Mouse (Mus musculus): ENCODE data around the gene Aanat. TPM values are rescaled to one million over a fixed set of nuclear protein-coding genes. Genes with fewer than 3 reads are reported as not detected.
"Not testable (repeated sequence)": the region's sequence is repeated elsewhere in the genome, so short reads cannot be mapped to it uniquely, and the experiment has no call there.

Gene Aanat
- total RNA-seq, 2 experiments from 2014 or later = not detected

DNA sequence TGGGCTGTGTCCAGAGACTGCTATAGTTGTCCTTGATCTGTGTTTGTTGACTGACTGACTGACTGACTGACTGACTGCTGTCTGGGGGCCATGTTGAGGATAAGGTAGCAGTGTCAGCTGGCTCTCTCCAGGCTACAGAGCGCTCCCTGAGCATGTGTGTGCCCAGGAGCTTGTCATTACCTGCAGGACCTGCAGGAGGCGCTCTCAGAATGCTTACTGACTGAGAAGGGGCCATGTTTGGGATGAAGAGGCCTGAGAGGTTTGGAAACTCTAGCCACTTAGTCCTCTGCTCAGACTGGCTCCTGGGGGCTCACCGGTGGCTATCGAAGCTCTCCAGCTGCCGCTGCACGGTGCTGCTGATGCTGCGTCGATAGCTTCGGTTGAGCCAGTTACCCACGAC, 17.1 kb downstream of the Aanat start:
- intact Hi-C loops (cut with DNase I) = no loop called here

GRCm38 (mm10) chr11:116604097-116604496, 17.9 kb downstream of the Aanat start:
- intact Hi-C loops (cut with DNase I) = loop anchor here (2.0 kb wide), 1 partner anchor 25 kb away; no protein-coding TSS in a partner anchor
- no peak for DNase-seq

More for the DNA sequence above, 17.1 kb downstream of the Aanat start:
- DNase-seq = peak in 1 of 2 experiments; percentile 63

GRCm38 (mm10) chr11:116607717-116608116, 21.5 kb downstream of the Aanat start:
- intact Hi-C loops (cut with DNase I) = no loop called here
- no peak for DNase-seq

DNA sequence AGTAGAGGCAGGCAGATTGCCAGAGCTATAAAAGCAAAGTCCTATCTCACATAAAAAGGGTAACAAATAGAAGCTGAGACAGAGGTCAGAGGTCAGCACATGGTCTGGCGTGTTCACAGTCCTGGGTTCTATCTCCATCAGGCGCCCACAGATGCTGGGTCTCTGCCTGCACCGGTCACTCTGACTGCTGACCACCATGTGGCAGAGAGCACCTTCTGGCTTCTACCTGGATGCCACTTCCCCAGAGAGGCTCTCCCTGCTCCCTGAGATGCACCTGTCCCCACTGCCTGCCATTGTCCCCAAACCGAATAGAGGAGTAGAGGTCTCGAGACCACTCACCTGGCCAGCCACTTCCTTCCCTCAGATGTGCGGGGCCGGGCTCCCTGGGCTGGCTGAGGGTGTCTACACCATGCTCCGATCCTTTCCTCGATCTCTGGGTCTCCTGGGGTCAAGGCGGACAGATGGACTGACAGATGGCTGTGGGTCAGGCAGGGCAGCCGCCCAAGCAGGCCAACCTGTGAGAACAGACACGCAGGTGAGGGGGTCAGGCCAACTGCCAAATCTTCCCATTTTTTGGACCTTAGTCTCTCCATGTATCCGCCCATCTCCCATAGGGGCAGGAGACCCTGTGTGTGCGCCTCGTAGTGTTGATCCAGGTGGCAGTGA, 23.9 kb downstream of the Aanat start:
- intact Hi-C loops (cut with DNase I) = no loop called here

GRCm38 (mm10) chr11:116611168-116611567, 24.9 kb downstream of the Aanat start:
- intact Hi-C loops (cut with DNase I); DNase-seq: not testable (repeated sequence)

More for the DNA sequence above, 23.9 kb downstream of the Aanat start:
- no peak for DNase-seq

- intact Hi-C loops (cut with DNase I) = no loop called here
These were observed 25.7 kb downstream of the Aanat start for GRCm38 (mm10) chr11:116611883-116612282.

DNA sequence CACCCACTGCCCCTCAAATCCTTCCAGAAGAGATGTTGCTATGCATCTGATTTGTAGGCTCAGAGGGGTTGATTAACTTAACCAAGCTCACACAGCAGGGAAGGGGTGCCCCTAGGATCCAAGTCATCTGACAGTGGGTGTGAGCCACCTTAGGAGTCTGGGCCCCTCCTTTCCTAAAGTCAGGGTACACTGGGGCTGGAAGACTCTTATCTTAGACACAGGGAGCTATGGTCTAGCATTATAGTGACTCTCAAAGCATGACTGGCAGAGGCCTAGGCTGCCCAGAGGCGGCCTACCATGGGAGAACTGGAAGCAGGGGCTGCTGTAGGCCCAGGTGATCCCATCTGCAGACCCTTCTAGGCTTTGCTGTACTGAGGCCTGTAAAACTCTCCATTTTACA, 26.3 kb downstream of the Aanat start:
- intact Hi-C loops (cut with DNase I) = no loop called here
- DNase-seq = no peak

More at GRCm38 (mm10) chr11:116611883-116612282, 25.7 kb downstream of the Aanat start:
- no peak for DNase-seq

GRCm38 (mm10) chr11:116613234-116613633, 27.0 kb downstream of the Aanat start:
- intact Hi-C loops (cut with DNase I) = no loop called here
- no peak for DNase-seq

DNA sequence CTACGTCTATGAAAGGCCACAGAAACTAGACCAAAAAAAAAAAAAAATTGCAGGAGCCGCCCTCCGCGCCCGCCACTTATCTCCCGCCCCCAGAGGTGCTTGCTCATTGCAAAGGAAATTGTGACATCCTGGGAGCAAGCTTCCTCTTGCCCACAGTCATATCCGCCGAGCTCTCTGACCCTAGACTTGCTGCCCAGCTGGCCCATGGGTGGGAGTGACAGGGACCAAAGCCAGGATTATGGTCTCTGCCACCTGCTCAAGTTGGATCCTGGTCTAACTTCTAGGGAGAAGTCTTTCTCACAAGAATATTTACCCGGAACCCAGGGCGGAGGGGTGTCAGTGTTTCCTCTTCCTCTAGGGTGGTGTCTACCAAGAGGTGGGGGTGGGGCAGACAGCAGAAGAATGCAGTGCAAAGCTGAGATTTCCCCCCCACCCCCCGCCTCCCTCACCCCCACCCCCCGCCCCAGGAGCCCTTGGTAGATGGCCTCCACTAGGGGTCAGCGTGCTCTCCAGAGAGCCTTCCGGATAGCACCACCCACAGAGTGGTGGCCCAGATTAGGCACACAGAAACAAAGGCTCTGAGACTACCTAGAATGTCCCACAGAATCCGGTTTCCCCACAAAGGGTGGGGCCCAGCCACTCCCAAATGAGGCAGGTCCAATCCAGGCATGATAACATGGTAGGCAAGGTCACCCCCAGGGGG, 29.7 kb downstream of the Aanat start:
- peak; percentile 63 to 68 for DNase-seq
- intact Hi-C loops (cut with DNase I) = no loop called here

GRCm38 (mm10) chr11:116616438-116617118, 30.3 kb downstream of the Aanat start:
- intact Hi-C loops (cut with DNase I) = no loop called here
- no peak for DNase-seq

- intact Hi-C loops (cut with DNase I) = no loop called here
- DNase-seq = peak in 1 of 2 experiments; percentile 34
These were observed 31.4 kb downstream of the Aanat start for GRCm38 (mm10) chr11:116617641-116618040.

- DNase-seq = no peak
- intact Hi-C loops (cut with DNase I) = no loop called here
These were observed 32.4 kb downstream of the Aanat start for GRCm38 (mm10) chr11:116618666-116619065.

DNA sequence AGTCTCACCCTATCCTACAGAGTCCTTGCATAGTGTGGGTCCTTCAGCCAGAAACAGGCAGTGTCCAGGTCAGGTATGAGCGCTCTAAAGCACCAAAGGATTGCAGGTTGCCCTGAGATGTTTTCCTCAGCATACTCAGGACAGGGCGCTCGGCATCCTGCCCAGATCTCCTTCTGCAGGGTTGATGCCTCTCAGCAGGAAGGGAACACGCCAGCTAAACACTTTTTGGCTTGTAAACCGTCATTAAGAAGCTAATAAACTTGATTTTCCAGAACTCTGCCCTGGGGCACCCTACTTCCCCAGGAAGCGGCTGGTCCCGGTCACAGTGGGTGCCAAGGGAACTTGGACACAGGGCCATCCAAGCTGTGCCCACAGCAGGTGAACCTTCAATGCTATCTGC, 32.9 kb downstream of the Aanat start:
- intact Hi-C loops (cut with DNase I) = no loop called here
- DNase-seq = no peak

DNA sequence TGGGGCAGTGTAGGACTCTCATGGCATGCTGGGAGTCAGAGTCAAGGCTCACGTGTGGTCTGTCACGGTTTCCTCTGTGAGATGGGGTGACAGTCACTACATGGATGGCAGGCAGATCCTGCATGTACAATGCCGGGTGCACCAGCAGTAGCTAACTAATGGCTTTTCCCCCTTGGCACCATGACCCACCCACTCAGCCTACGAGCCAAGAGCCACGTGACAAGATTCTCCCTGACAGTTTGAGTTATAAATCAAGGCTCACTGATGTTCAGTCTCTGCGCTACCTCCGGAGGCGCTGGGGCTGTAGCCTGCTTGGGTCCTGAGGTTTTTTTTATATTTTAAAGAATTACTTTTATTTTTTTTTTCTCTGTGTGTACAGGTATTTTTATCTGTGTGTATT, 33.3 kb downstream of the Aanat start:
- DNase-seq = no peak

GRCm38 (mm10) chr11:116620073-116620472, 33.8 kb downstream of the Aanat start:
- DNase-seq = no peak
- intact Hi-C loops (cut with DNase I) = no loop called here

More for the DNA sequence above, 33.3 kb downstream of the Aanat start:
- intact Hi-C loops (cut with DNase I) = no loop called here

GRCm38 (mm10) chr11:116620559-116621253, 34.5 kb downstream of the Aanat start:
- DNase-seq = peak in 1 of 2 experiments; percentile 68
- intact Hi-C loops (cut with DNase I) = no loop called here

DNA sequence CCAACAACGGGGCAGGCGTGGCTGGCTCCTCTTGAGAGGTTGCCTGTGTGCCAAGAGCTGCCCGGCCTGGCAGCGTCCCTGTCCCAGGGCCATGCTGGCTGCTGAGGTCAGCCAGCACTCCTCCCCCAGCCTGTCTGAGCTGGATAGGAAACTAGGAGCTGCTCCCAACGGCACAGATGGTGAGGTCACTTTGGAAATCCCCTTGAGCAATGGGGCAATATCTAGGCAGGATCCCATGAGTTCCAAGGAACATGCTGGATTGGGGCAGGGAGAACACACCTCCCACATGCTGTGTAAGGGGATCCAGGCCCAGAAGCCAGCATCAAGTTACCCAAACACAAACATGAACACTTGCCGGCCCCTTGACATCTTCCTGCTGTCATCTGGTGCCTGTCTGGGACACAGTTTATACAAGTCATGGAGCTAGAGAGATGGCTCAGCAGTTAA, 35.0 kb downstream of the Aanat start:
- intact Hi-C loops (cut with DNase I) = no loop called here
- peak; percentile 84 to 89 for DNase-seq

- no peak for DNase-seq
- intact Hi-C loops (cut with DNase I) = no loop called here
These were observed 37.3 kb downstream of the Aanat start for GRCm38 (mm10) chr11:116623281-116624124.

DNA sequence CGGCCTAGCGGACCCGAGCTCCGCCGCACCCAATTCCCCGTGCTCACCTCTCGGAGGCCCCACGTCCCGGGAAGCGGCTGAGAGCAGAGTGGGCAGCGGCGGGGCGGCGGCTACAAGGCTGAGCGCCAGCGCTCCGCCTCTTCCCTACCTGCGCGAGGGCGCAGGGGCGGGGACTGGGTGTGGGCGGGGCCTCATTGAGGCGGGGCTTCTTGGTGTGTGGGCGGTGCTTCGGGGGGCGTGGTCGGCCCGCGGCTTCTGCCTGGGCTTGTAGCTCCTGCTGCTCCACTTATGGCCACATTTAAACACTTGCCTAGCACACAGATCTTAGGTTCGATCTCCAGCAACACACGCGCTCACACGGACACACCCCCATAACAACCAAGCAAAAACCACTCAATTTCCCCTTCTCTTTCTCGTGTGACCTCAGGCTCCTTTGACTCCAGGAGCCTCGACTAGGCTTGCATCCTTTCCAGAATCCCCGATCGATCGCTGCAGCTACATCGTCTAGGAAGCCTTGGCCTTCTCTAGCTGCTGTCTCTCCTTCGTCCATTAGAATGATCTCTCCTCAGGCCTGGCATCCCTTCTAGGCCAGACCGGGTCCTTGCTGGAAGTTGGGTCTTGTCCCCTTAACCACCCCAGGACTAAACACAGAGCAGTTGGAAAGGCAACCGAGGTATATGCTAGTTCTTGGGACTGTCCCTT, 38.0 kb downstream of the Aanat start:
- peak; percentile 86 to 88 for DNase-seq
- intact Hi-C loops (cut with DNase I) = no loop called here

Measured in heart, postnatal 14 days (tissue).